Mouse (Mus musculus): ENCODE results near the gene Slc9a2. TPM values are rescaled to one million over a fixed set of nuclear protein-coding genes. Genes with fewer than 3 reads are reported as not detected.

Slc9a2 gene
- polyA plus RNA-seq, 1 experiment from 2014 or later, result 0.96 TPM

- 80% methylated on average over 6 of the region's 6 CpGs for WGBS
- Histone ChIP-seq H3K4me2 (ENCODE audit: low read depth, low read length) (no peak overlapping the region), H3K4me3 (ENCODE audit: low read length) (no peak overlapping the region), H3K27me3 (ENCODE audit: control insufficient read depth, insufficient read depth, low read length) (no peaks in the 10 kb centered on the region), H3K9me3 (replicated peaks; ENCODE audit: control insufficient read depth, low read length) (no peaks in the 10 kb centered on the region), H3K36me3 (ENCODE audit: control insufficient read depth, insufficient read depth) (no peaks in the 10 kb centered on the region), H3K4me1 (ENCODE audit: control insufficient read depth, insufficient read depth, low read length) (peaks cover 9% of the 10 kb centered on the region), H3K9ac (ENCODE audit: low read length) (no peak overlapping the region), H3K27ac (ENCODE audit: low read length) (no peak overlapping the region)
- no peak for ATAC-seq (replicated peaks; ENCODE audit: extremely low read depth, insufficient read depth, low FRiP score)
Observed at GRCm38 (mm10) chr1:40788956-40789355, 108.6 kb downstream of the Slc9a2 start.

- 38% methylated on average over 5 of the region's 5 CpGs for WGBS
- no peaks in the 10 kb centered on the region for H3K9me3 ChIP-seq (replicated peaks; ENCODE audit: control insufficient read depth, low read length)
- H3K36me3 ChIP-seq (ENCODE audit: control insufficient read depth, insufficient read depth), result no peaks in the 10 kb centered on the region
- peak overlapping the region; percentile 91 for H3K4me2 ChIP-seq (ENCODE audit: low read depth, low read length)
- peak overlapping the region; percentile 82 for H3K4me3 ChIP-seq (ENCODE audit: low read length)
- H3K27ac ChIP-seq (ENCODE audit: low read length), result peak overlapping the region; percentile 7; the same call in 1 of the 2 replicates
- no peak for ATAC-seq (replicated peaks; ENCODE audit: extremely low read depth, insufficient read depth, low FRiP score)
- peak overlapping the region; percentile 76 for H3K9ac ChIP-seq (ENCODE audit: low read length)
- peaks cover 9% of the 10 kb centered on the region for H3K4me1 ChIP-seq (ENCODE audit: control insufficient read depth, insufficient read depth, low read length)
- H3K27me3 ChIP-seq (ENCODE audit: control insufficient read depth, insufficient read depth, low read length), result no peaks in the 10 kb centered on the region
Observed at GRCm38 (mm10) chr1:40789666-40790233, 109.4 kb downstream of the Slc9a2 start.

GRCm38 (mm10) chr1:40790324-40791141 lies 110.2 kb downstream of the Slc9a2 start, which contains the start of gene Mfsd9:
Mfsd9 (minus strand) TSS chr1:40790687.
- peak within 1 kb of the TSS; percentile 91 for H3K4me2 ChIP-seq (ENCODE audit: low read depth, low read length)
- ATAC-seq (replicated peaks; ENCODE audit: extremely low read depth, insufficient read depth, low FRiP score), result peak; percentile 94
- no peaks in the 10 kb centered on the region for H3K27me3 ChIP-seq (ENCODE audit: control insufficient read depth, insufficient read depth, low read length)
- H3K9ac ChIP-seq (ENCODE audit: low read length), result peak within 1 kb of the TSS; percentile 76
- H3K36me3 ChIP-seq (ENCODE audit: control insufficient read depth, insufficient read depth), result no peaks in the 10 kb centered on the region
- H3K4me1 ChIP-seq (ENCODE audit: control insufficient read depth, insufficient read depth, low read length), result peaks cover 9% of the 10 kb centered on the region
- no peaks in the 10 kb centered on the region for H3K9me3 ChIP-seq (replicated peaks; ENCODE audit: control insufficient read depth, low read length)
- peak within 1 kb of the TSS; percentile 7; the same call in 1 of the 2 replicates for H3K27ac ChIP-seq (ENCODE audit: low read length)
- peak within 1 kb of the TSS; percentile 82 for H3K4me3 ChIP-seq (ENCODE audit: low read length)
- WGBS, result 5% methylated on average over 38 of the region's 38 CpGs

- no peak overlapping the region for H3K4me2 ChIP-seq (ENCODE audit: low read depth, low read length)
- WGBS, result 86% methylated on average over 1 of the region's 1 CpGs
- 0 out of 2 replicates have a peak, but pooled peaks cover 5% of the 10 kb centered on the region for H3K4me1 ChIP-seq (ENCODE audit: control insufficient read depth, insufficient read depth, low read length)
- no peak overlapping the region for H3K9ac ChIP-seq (ENCODE audit: low read length)
- H3K27ac ChIP-seq (ENCODE audit: low read length), result no peak overlapping the region
- no peaks in the 10 kb centered on the region for H3K27me3 ChIP-seq (ENCODE audit: control insufficient read depth, insufficient read depth, low read length)
- ATAC-seq (replicated peaks; ENCODE audit: extremely low read depth, insufficient read depth, low FRiP score), result no peak
- no peaks in the 10 kb centered on the region for H3K36me3 ChIP-seq (ENCODE audit: control insufficient read depth, insufficient read depth)
- no peak overlapping the region for H3K4me3 ChIP-seq (ENCODE audit: low read length)
- H3K9me3 ChIP-seq (replicated peaks; ENCODE audit: control insufficient read depth, low read length), result no peaks in the 10 kb centered on the region
Observed at GRCm38 (mm10) chr1:40795508-40795907, 115.1 kb downstream of the Slc9a2 start.

- no peaks in the 10 kb centered on the region for H3K9me3 ChIP-seq (replicated peaks; ENCODE audit: control insufficient read depth, low read length)
- H3K9ac ChIP-seq (ENCODE audit: low read length), result no peak overlapping the region
- H3K36me3 ChIP-seq (ENCODE audit: control insufficient read depth, insufficient read depth), result no peaks in the 10 kb centered on the region
- 17% methylated on average over 5 of the region's 5 CpGs for WGBS
- ATAC-seq (replicated peaks; ENCODE audit: extremely low read depth, insufficient read depth, low FRiP score), result no peak
- H3K4me3 ChIP-seq (ENCODE audit: low read length), result no peak overlapping the region
- no peak overlapping the region for H3K4me2 ChIP-seq (ENCODE audit: low read depth, low read length)
- no peaks in the 10 kb centered on the region for H3K27me3 ChIP-seq (ENCODE audit: control insufficient read depth, insufficient read depth, low read length)
- H3K27ac ChIP-seq (ENCODE audit: low read length), result no peak overlapping the region
- no peaks in the 10 kb centered on the region for H3K4me1 ChIP-seq (ENCODE audit: control insufficient read depth, insufficient read depth, low read length)
Observed at GRCm38 (mm10) chr1:40797348-40797747, 117.0 kb downstream of the Slc9a2 start.

GRCm38 (mm10) chr1:40799121-40799520 lies 118.7 kb downstream of the Slc9a2 start:
- no peak overlapping the region for H3K4me2 ChIP-seq (ENCODE audit: low read depth, low read length)
- WGBS, result 84% methylated on average over 8 of the region's 8 CpGs
- H3K9me3 ChIP-seq (replicated peaks; ENCODE audit: control insufficient read depth, low read length), result no peaks in the 10 kb centered on the region
- no peak for ATAC-seq (replicated peaks; ENCODE audit: extremely low read depth, insufficient read depth, low FRiP score)
- no peaks in the 10 kb centered on the region for H3K36me3 ChIP-seq (ENCODE audit: control insufficient read depth, insufficient read depth)
- no peak overlapping the region for H3K9ac ChIP-seq (ENCODE audit: low read length)
- no peaks in the 10 kb centered on the region for H3K27me3 ChIP-seq (ENCODE audit: control insufficient read depth, insufficient read depth, low read length)
- no peak overlapping the region for H3K4me3 ChIP-seq (ENCODE audit: low read length)
- H3K27ac ChIP-seq (ENCODE audit: low read length), result no peak overlapping the region
- peaks cover 5% of the 10 kb centered on the region; the same call in 1 of the 2 replicates for H3K4me1 ChIP-seq (ENCODE audit: control insufficient read depth, insufficient read depth, low read length)

GRCm38 (mm10) chr1:40800908-40801307 lies 120.5 kb downstream of the Slc9a2 start:
- H3K9ac ChIP-seq (ENCODE audit: low read length), result no peak overlapping the region
- peaks cover 10% of the 10 kb centered on the region for H3K4me1 ChIP-seq (ENCODE audit: control insufficient read depth, insufficient read depth, low read length)
- H3K4me2 ChIP-seq (ENCODE audit: low read depth, low read length), result no peak overlapping the region
- H3K27ac ChIP-seq (ENCODE audit: low read length), result no peak overlapping the region
- H3K9me3 ChIP-seq (replicated peaks; ENCODE audit: control insufficient read depth, low read length), result no peaks in the 10 kb centered on the region
- no peak for ATAC-seq (replicated peaks; ENCODE audit: extremely low read depth, insufficient read depth, low FRiP score)
- H3K4me3 ChIP-seq (ENCODE audit: low read length), result no peak overlapping the region
- H3K36me3 ChIP-seq (ENCODE audit: control insufficient read depth, insufficient read depth), result no peaks in the 10 kb centered on the region
- 81% methylated on average over 5 of the region's 5 CpGs for WGBS
- H3K27me3 ChIP-seq (ENCODE audit: control insufficient read depth, insufficient read depth, low read length), result no peaks in the 10 kb centered on the region

- no peak overlapping the region for H3K4me2 ChIP-seq (ENCODE audit: low read depth, low read length)
- H3K4me3 ChIP-seq (ENCODE audit: low read length), result no peak overlapping the region
- WGBS, result 19% methylated on average over 3 of the region's 3 CpGs
- no peak overlapping the region for H3K27ac ChIP-seq (ENCODE audit: low read length)
- no peak overlapping the region for H3K9ac ChIP-seq (ENCODE audit: low read length)
- ATAC-seq (replicated peaks; ENCODE audit: extremely low read depth, insufficient read depth, low FRiP score), result no peak
- H3K27me3 ChIP-seq (ENCODE audit: control insufficient read depth, insufficient read depth, low read length), result no peaks in the 10 kb centered on the region
- peaks cover 10% of the 10 kb centered on the region for H3K4me1 ChIP-seq (ENCODE audit: control insufficient read depth, insufficient read depth, low read length)
- H3K36me3 ChIP-seq (ENCODE audit: control insufficient read depth, insufficient read depth), result no peaks in the 10 kb centered on the region
- H3K9me3 ChIP-seq (replicated peaks; ENCODE audit: control insufficient read depth, low read length), result no peaks in the 10 kb centered on the region
Observed at GRCm38 (mm10) chr1:40802759-40803158, 122.4 kb downstream of the Slc9a2 start.

- Histone ChIP-seq H3K36me3 (ENCODE audit: control insufficient read depth, insufficient read depth) (no peaks in the 10 kb centered on the region), H3K9me3 (replicated peaks; ENCODE audit: control insufficient read depth, low read length) (no peaks in the 10 kb centered on the region), H3K27ac (ENCODE audit: low read length) (no peak overlapping the region), H3K4me3 (ENCODE audit: low read length) (no peak overlapping the region), H3K4me2 (ENCODE audit: low read depth, low read length) (no peak overlapping the region), H3K9ac (ENCODE audit: low read length) (no peak overlapping the region), H3K4me1 (ENCODE audit: control insufficient read depth, insufficient read depth, low read length) (peaks cover 10% of the 10 kb centered on the region), H3K27me3 (ENCODE audit: control insufficient read depth, insufficient read depth, low read length) (no peaks in the 10 kb centered on the region)
- WGBS, result 85% methylated on average over 12 of the region's 12 CpGs
- ATAC-seq (replicated peaks; ENCODE audit: extremely low read depth, insufficient read depth, low FRiP score), result no peak
Observed at GRCm38 (mm10) chr1:40804118-40804517, 123.7 kb downstream of the Slc9a2 start.
